Mouse (Mus musculus) urinary bladder, postnatal 4 days (tissue): ENCODE results near the gene Ncapg.

Experiments
- DNase-seq, 2 experiments: peaks; one replicate each; pipeline ENCODE4 v3.0.0; 2021 to 2022; ENCODE audit warnings: low spot score in 2 of 2

The Ncapg gene

GRCm38 (mm10) chr5:45691678-45692077 is 22.0 kb downstream of the Ncapg start:
- DNase-seq, result no peak

- no peak for DNase-seq
Measured at GRCm38 (mm10) chr5:45706811-45707210, 37.1 kb downstream of the Ncapg start.

- no peak for DNase-seq
Measured at GRCm38 (mm10) chr5:45709653-45710052, 39.9 kb downstream of the Ncapg start.

- DNase-seq, result no peak
Measured at GRCm38 (mm10) chr5:45718848-45719488, 49.2 kb downstream of the Ncapg start.

- DNase-seq, result no peak
Measured at GRCm38 (mm10) chr5:45733751-45734150, 64.0 kb downstream of the Ncapg start.

- DNase-seq, result no peak
Measured at GRCm38 (mm10) chr5:45737911-45738310, 68.2 kb downstream of the Ncapg start.
